23 mouse cellular contexts compared by ENCODE assay signal in the genomic region with DNA sequence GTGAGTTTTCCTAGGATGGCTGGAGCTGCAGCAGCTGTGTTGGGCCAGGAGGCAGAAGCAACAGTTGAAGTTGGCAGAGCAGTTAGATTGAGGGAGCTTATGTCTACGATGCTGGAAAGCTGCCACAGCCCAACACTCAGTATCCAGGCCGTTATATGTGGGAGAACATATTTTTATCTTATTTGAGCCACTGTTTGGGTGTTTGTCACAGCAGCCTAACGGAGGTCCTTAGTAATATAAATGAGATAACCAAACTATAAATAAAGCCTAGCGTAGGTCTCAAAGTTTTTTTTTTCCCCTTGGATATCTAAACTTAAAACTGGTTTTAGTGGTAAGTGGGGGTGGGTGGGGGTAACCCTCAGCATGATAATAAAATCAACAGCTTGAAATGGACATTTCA.
DNase-seq lines count a peak whose midpoint lies in the region; ATAC-seq and TF ChIP-seq lines count a peak whose summit lies in the region.
"Had no signal": no experiment of that assay in that cellular context is flagged by ENCODE, and none has a peak within 500 bp of the region (broad histone marks: within the 10 kb centered on the region; RNA-seq: fewer than 3 reads in every experiment).

No protein-coding gene starts in this region.

- no peaks in the 10 kb centered on the region for H3K27me3 ChIP-seq in lung, embryonic 14.5 days (ENCODE audit: insufficient read depth, low read length)
- no peaks in the 10 kb centered on the region for H3K27me3 ChIP-seq in liver, embryonic 12.5 days (replicated peaks)
- H3K27me3 ChIP-seq: hindbrain, embryonic 12.5 days; lung, embryonic 15.5 days; neural tube, embryonic 13.5 days had no signal

- no peak overlapping the region for H3K4me2 ChIP-seq in lung, embryonic 14.5 days
- no peak overlapping the region for H3K4me2 ChIP-seq in liver, embryonic 12.5 days
- H3K4me2 ChIP-seq: hindbrain, embryonic 12.5 days; lung, embryonic 15.5 days; neural tube, embryonic 13.5 days had no signal

- H3K4me1 ChIP-seq in lung, embryonic 14.5 days (ENCODE audit: insufficient read depth), result no peaks in the 10 kb centered on the region
- H3K4me1 ChIP-seq in liver, embryonic 12.5 days, result peaks cover 23% of the 10 kb centered on the region
- H3K4me1 ChIP-seq: hindbrain, embryonic 12.5 days; midbrain, embryonic 10.5 days; neural tube, embryonic 13.5 days had no signal

- TF ChIP-seq CTCF in lung, embryonic 14.5 days (IDR thresholded peaks at IDR 0.05; ENCODE audit: low read depth), result no peak

- 37% methylated on average over 4 of the region's 4 CpGs for WGBS in lung, embryonic 14.5 days
- 13% methylated on average over 4 of the region's 4 CpGs for WGBS in liver, embryonic 12.5 days (ENCODE audit: insufficient replicate concordance)

- H3K4me3 ChIP-seq in lung, embryonic 14.5 days (ENCODE audit: low read depth, low read length), result no peak overlapping the region
- H3K4me3 ChIP-seq in liver, embryonic 12.5 days, result no peak overlapping the region
- H3K4me3 ChIP-seq: hindbrain, embryonic 12.5 days; lung, embryonic 15.5 days; midbrain, embryonic 10.5 days; myocyte; neural tube, embryonic 13.5 days had no signal

- no peak; the same call in 1 of the 2 replicates for ATAC-seq in lung, embryonic 14.5 days (ENCODE audit: insufficient read depth)
- ATAC-seq in erythroblast, adult 5-6 weeks (replicated peaks; ENCODE audit: low FRiP score, poor library complexity, severe bottlenecking), result peak; percentile 26; the same call in 1 of the 2 replicates
- peak; percentile 65 for ATAC-seq in liver, embryonic 12.5 days
- ATAC-seq in megakaryocyte progenitor cell, adult 5-6 weeks (replicated peaks; ENCODE audit: poor library complexity), result peak; percentile 65
- ATAC-seq: intestine, postnatal 0 days; midbrain, embryonic 16.5 days had no signal

- H3K9me3 ChIP-seq in lung, embryonic 14.5 days (ENCODE audit: low read depth, low read length), result no peaks in the 10 kb centered on the region
- H3K9me3 ChIP-seq in liver, embryonic 12.5 days (replicated peaks), result no peaks in the 10 kb centered on the region
- H3K9me3 ChIP-seq: hindbrain, embryonic 12.5 days; lung, embryonic 15.5 days; midbrain, embryonic 10.5 days; neural tube, embryonic 13.5 days had no signal

- H3K27ac ChIP-seq in lung, embryonic 14.5 days (ENCODE audit: low read depth), result no peak overlapping the region
- H3K27ac ChIP-seq in liver, embryonic 12.5 days, result peak overlapping the region; percentile 25; the same call in 1 of the 2 replicates
- H3K27ac ChIP-seq: hindbrain, embryonic 12.5 days; lung, embryonic 15.5 days; midbrain, embryonic 10.5 days; neural tube, embryonic 13.5 days had no signal

- DNase-seq in lung, embryonic 14.5 days, result peak; percentile 76
- no peak for DNase-seq in lung, adult 18-20 months
- no peak for DNase-seq in gastrocnemius, postnatal 4 days (ENCODE audit: low spot score in 2 of 2)
- DNase-seq in adrenal gland, postnatal 10 days, result no peak
- DNase-seq: adrenal gland, postnatal 36 days; cerebellum, postnatal 25 days; gastrocnemius, postnatal 36 days; kidney, postnatal 25 days; layer of hippocampus, postnatal 36 days; lung, postnatal 4 days; retina, postnatal 1 day; right cerebral cortex, postnatal 25 days; thymus, adult 18-20 months had no signal

- no peak overlapping the region for H3K9ac ChIP-seq in lung, embryonic 14.5 days
- H3K9ac ChIP-seq in liver, embryonic 12.5 days, result no peak overlapping the region
- H3K9ac ChIP-seq: hindbrain, embryonic 12.5 days; lung, embryonic 15.5 days; neural tube, embryonic 13.5 days had no signal

- H3K36me3 ChIP-seq in lung, embryonic 14.5 days (ENCODE audit: insufficient read depth), result no peaks in the 10 kb centered on the region
- no peaks in the 10 kb centered on the region for H3K36me3 ChIP-seq in liver, embryonic 12.5 days
- H3K36me3 ChIP-seq: hindbrain, embryonic 12.5 days; lung, embryonic 15.5 days; midbrain, embryonic 10.5 days; neural tube, embryonic 13.5 days had no signal
